Mouse (Mus musculus): Measurements from ENCODE around the gene Hhat.

- TF ChIP-seq CTCF (IDR thresholded peaks at IDR 0.05; ENCODE audit: low read depth) (no peak), EP300 (IDR thresholded peaks at IDR 0.05; ENCODE audit: low read depth) (no peak)
Observed at GRCm38 (mm10) chr1:192696371-192696863, 74.6 kb downstream of the Hhat start.

Data from heart, postnatal 0 days (tissue).